Comparison of ENCODE assay signal across 17 mouse cellular contexts in genomic region chr19:37074276-37074675, GRCm38 (mm10).
DNase-seq lines count a peak whose midpoint lies in the region; TF ChIP-seq lines count a peak whose summit lies in the region.
"Had no signal": no experiment of that assay in that cellular context is flagged by ENCODE, and none has a peak within 500 bp of the region (broad histone marks: within the 10 kb centered on the region; RNA-seq: fewer than 3 reads in every experiment).

No protein-coding gene starts in this region.

- intact Hi-C loops in heart, adult 2 months (cut with DNase I): no loop called here

- TF ChIP-seq POLR2A in heart, adult 2 months (IDR thresholded peaks at IDR 0.05; ENCODE audit: insufficient read depth, low read depth, low read length): no peak

- TF ChIP-seq CTCF in heart, adult 2 months (IDR thresholded peaks at IDR 0.05): no peak

- 0 out of 2 replicates have a peak, but pooled peaks have one; percentile 32 for TF ChIP-seq EP300 in heart, adult 2 months (IDR thresholded peaks at IDR 0.05; ENCODE audit: insufficient read depth, low read depth, low read length)

- H3K27me3 ChIP-seq in heart, adult 2 months (ENCODE audit: control insufficient read depth, insufficient read depth, low read length): no peaks in the 10 kb centered on the region
- no peaks in the 10 kb centered on the region for H3K27me3 ChIP-seq in heart, embryonic 10.5 days (ENCODE audit: insufficient read depth, poor library complexity, severe bottlenecking)
- no peaks in the 10 kb centered on the region for H3K27me3 ChIP-seq in limb, embryonic 10.5 days (ENCODE audit: low read depth, poor library complexity, severe bottlenecking)
- H3K27me3 ChIP-seq: embryonic facial prominence, embryonic 15.5 days; limb, embryonic 15.5 days; midbrain, embryonic 13.5 days; neural tube, embryonic 13.5 days had no signal

- H3K4me1 ChIP-seq in heart, adult 2 months (ENCODE audit: control insufficient read depth, insufficient read depth, low read length): peaks cover 17% of the 10 kb centered on the region
- peaks cover 30% of the 10 kb centered on the region for H3K4me1 ChIP-seq in heart, embryonic 10.5 days
- peaks cover 7% of the 10 kb centered on the region for H3K4me1 ChIP-seq in brown adipose tissue, adult 24 weeks (ENCODE audit: control insufficient read depth, insufficient read depth, insufficient read length, low read length)
- no peaks in the 10 kb centered on the region for H3K4me1 ChIP-seq in limb, embryonic 10.5 days
- H3K4me1 ChIP-seq: embryonic facial prominence, embryonic 15.5 days; limb, embryonic 15.5 days had no signal

- H3K9ac ChIP-seq in heart, adult 2 months (ENCODE audit: low read depth, low read length): no peak overlapping the region
- H3K9ac ChIP-seq: embryonic facial prominence, embryonic 15.5 days; forebrain, postnatal 0 days; limb, embryonic 15.5 days; midbrain, embryonic 13.5 days; neural tube, embryonic 13.5 days had no signal

- WGBS in heart, adult 2 months: 61% methylated on average over 3 of the region's 3 CpGs
- WGBS in heart, embryonic 10.5 days: 92% methylated on average over 3 of the region's 3 CpGs
- WGBS in limb, embryonic 10.5 days: 99% methylated on average over 3 of the region's 3 CpGs

- no peak overlapping the region for H3K4me3 ChIP-seq in heart, adult 2 months
- no peak overlapping the region for H3K4me3 ChIP-seq in heart, embryonic 10.5 days
- no peak overlapping the region for H3K4me3 ChIP-seq in brown adipose tissue, adult 24 weeks (ENCODE audit: insufficient read depth, low read depth, low read length)
- no peak overlapping the region for H3K4me3 ChIP-seq in limb, embryonic 10.5 days
- H3K4me3 ChIP-seq: embryonic facial prominence, embryonic 15.5 days; limb, embryonic 15.5 days; midbrain, embryonic 13.5 days; neural tube, embryonic 13.5 days had no signal

- peak overlapping the region; percentile 78 for H3K27ac ChIP-seq in heart, adult 2 months
- H3K27ac ChIP-seq in heart, embryonic 10.5 days: no peak overlapping the region
- peak overlapping the region; percentile 66 for H3K27ac ChIP-seq in brown adipose tissue, adult 24 weeks (replicated peaks; ENCODE audit: low read depth, low read length)
- no peak overlapping the region for H3K27ac ChIP-seq in limb, embryonic 10.5 days
- H3K27ac ChIP-seq: embryonic facial prominence, embryonic 15.5 days; limb, embryonic 15.5 days; midbrain, embryonic 13.5 days had no signal

- DNase-seq in heart, adult 2 months: no peak
- no peak for DNase-seq in heart, embryonic 10.5 days (ENCODE audit: low spot score)
- peak; percentile 64 for DNase-seq in kidney, adult 11 months
- no peak for DNase-seq in kidney, postnatal 10 days
- DNase-seq in kidney, postnatal 25 days: peak; percentile 41 to 77
- DNase-seq in limb, embryonic 10.5 days (ENCODE audit: low spot score): no peak
- DNase-seq: cerebellum, adult 11 months; cerebellum, postnatal 36 days; forebrain, postnatal 0 days; lung, postnatal 10 days; thymus, postnatal 25 days had no signal

- H3K9me3 ChIP-seq in heart, embryonic 10.5 days: no peaks in the 10 kb centered on the region
- no peaks in the 10 kb centered on the region for H3K9me3 ChIP-seq in limb, embryonic 10.5 days (replicated peaks)
- H3K9me3 ChIP-seq: embryonic facial prominence, embryonic 15.5 days; G1E; limb, embryonic 15.5 days; midbrain, embryonic 13.5 days; neural tube, embryonic 13.5 days had no signal

- H3K36me3 ChIP-seq in heart, adult 2 months (ENCODE audit: control insufficient read depth, insufficient read depth, low read length): peaks cover 26% of the 10 kb centered on the region
- H3K36me3 ChIP-seq in heart, embryonic 10.5 days: no peaks in the 10 kb centered on the region
- no peaks in the 10 kb centered on the region for H3K36me3 ChIP-seq in limb, embryonic 10.5 days
- H3K36me3 ChIP-seq: embryonic facial prominence, embryonic 15.5 days; G1E; limb, embryonic 15.5 days; midbrain, embryonic 13.5 days; neural tube, embryonic 13.5 days had no signal

- H3K79me2 ChIP-seq in heart, adult 2 months (replicated peaks; ENCODE audit: control insufficient read depth, insufficient read depth, low read length): peaks cover 2% of the 10 kb centered on the region; the same call in 1 of the 2 replicates

Comparison
In these comparisons a context has a peak if more than half of its experiments do, and no peak if none do; other contexts are left out.
1. DNase-seq: peak in kidney, adult 11 months (single experiment) and kidney, postnatal 25 days (2 of 2); none in heart, adult 2 months (0 of 2), heart, embryonic 10.5 days (single experiment), kidney, postnatal 10 days (single experiment) and limb, embryonic 10.5 days (single experiment).
2. H3K27ac ChIP-seq: peak in heart, adult 2 months (single experiment) and brown adipose tissue, adult 24 weeks (single experiment); none in heart, embryonic 10.5 days (single experiment) and limb, embryonic 10.5 days (single experiment).